Mouse (Mus musculus) CD4-positive, CD25-positive, alpha-beta regulatory T cell, adult 4 months (primary cell): ENCODE measurements around the gene Tnfrsf8. TPM values are rescaled to one million over a fixed set of nuclear protein-coding genes. Genes with fewer than 3 reads are reported as not detected.
A peak's percentile ranks its signal among the peaks of the same experiment; 100 is the strongest.

Experiments used
- ATAC-seq: one replicate; pipeline ENCODE4 v1.8.0; 2017
- polyA plus RNA-seq, 2 experiments: library from polyadenylated mRNA; unstranded; fragments of 100-300 nt; shearing (Covaris generic); gene quantifications; one replicate each; pipeline ENCODE4 v1.2.1; 2017

Gene Tnfrsf8
- polyA plus RNA-seq, 2 experiments from 2014 or later: 11.5 to 26.5 TPM

- no peak for ATAC-seq
Measured at GRCm38 (mm10) chr4:145267631-145268110, 47.3 kb downstream of the Tnfrsf8 start.

GRCm38 (mm10) chr4:145266505-145266904 is 48.5 kb downstream of the Tnfrsf8 start:
- peak; percentile 76 for ATAC-seq

GRCm38 (mm10) chr4:145264761-145265160 is 50.2 kb downstream of the Tnfrsf8 start:
- ATAC-seq: peak; percentile 4

DNA sequence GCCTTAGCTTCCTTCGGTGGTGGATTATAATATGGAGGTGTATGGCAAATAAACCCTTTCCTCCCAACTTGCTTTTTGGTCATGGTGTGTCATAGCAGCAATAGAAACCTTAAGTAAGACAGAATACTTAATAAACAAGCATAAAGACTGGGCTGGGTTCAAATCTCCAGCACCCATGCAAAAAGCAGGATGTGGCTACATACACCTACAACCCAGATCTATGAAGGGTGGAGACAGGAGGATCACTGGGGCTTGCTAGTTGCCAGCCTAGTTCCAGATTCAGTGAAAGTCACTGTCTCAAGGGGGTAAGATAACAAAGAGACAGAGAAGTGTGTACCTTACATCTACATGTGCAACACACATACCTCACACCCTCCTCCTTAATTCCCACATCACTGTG is 51.4 kb downstream of the Tnfrsf8 start:
- peak; percentile 46 for ATAC-seq

- ATAC-seq: no peak
Measured at GRCm38 (mm10) chr4:145260802-145261201, 54.2 kb downstream of the Tnfrsf8 start.

GRCm38 (mm10) chr4:145257751-145258434 is 57.1 kb downstream of the Tnfrsf8 start:
- ATAC-seq: no peak

DNA sequence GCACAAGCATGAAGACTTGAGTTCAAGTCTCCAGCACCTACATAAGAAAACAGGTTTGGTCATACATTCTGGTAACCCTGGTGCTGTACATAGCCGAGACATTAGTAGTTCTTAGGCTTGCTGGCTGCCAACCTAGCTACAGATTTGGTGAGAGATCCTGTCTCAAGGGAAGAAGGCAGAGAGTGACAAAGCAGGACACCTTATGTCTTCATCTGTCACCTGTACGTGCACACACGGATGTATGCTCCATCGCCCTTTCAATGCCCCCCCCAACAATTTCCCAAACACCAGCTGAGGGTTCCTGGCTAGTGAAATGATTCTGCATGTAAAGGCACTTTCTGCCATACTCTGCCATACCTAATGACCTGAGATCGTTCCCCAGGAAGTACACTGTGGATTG is 58.8 kb downstream of the Tnfrsf8 start:
- no peak for ATAC-seq

GRCm38 (mm10) chr4:145254418-145254817 is 60.5 kb downstream of the Tnfrsf8 start:
- ATAC-seq: peak; percentile 89

GRCm38 (mm10) chr4:145252611-145253010 is 62.4 kb downstream of the Tnfrsf8 start:
- no peak for ATAC-seq

GRCm38 (mm10) chr4:145251546-145251945 is 63.4 kb downstream of the Tnfrsf8 start:
- ATAC-seq: no peak

GRCm38 (mm10) chr4:145250002-145250401 is 65.0 kb downstream of the Tnfrsf8 start:
- peak; percentile 65 for ATAC-seq

GRCm38 (mm10) chr4:145247556-145247955 is 67.4 kb downstream of the Tnfrsf8 start:
- ATAC-seq: no peak

DNA sequence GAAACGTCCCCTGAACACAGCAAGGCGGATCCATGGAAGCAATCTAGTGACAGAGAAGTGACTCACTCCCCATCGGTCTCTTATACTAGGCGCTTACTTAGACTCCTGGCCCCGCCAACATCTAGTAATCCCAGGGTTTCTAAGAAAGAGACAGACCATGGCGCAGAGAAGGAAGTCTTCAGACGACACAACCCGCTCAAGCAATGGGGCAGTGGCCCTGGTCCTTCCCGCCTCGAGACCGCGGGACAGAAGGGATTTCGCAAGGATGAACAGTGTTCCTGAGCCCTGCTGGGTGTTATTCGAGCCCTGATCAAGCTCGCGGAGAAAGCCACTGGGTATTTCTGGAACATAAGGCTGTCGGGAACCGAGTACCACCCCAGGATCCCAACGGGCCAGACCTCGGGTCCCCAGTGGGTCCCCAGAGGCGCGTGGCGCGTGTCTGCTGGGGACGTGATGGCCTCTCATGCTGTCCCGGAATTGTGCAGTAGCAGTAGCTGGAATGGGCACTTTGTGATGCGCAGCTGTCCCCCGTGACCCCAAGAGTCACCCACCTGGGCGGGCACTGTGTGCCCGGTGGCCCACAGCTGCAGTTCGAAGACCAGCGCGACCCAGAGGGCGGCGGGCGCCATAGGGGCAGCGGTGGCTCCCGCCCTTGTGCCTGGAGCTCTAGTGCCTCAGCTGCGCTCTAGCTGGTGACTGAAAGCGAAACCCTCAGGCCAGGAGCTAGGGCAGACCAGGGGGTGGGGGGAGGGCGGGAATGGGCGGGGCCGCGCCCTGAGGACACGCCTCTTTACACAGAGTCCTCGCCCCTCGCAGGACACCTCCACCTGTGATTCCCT is 68.6 kb downstream of the Tnfrsf8 start, which contains the start of gene Tnfrsf1b:
Gene Tnfrsf1b, minus strand, starts transcription at position 698 of the 839 bp plus-strand sequence.
- ATAC-seq: peak; percentile 58

GRCm38 (mm10) chr4:145245581-145245980 is 69.4 kb downstream of the Tnfrsf8 start:
- no peak for ATAC-seq

DNA sequence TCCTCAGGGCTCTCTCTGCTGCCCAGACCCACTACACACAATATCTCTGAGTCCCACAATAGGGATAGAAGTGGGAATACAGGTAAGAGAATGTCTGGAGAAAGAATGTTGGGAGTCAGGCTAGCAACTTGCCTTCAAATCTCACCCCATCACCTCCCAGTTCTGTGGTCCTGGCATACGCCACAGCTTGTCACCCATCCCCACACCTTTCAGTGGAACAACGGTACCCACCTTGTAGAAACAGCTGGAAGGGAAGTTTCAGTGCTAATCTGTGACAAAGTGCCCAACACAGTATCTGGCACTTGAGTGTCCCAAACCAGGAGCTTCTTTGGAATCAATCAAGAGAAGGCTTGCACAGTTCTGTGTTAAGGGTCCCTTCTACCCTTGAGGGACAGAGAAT is 70.3 kb downstream of the Tnfrsf8 start:
- ATAC-seq: no peak

DNA sequence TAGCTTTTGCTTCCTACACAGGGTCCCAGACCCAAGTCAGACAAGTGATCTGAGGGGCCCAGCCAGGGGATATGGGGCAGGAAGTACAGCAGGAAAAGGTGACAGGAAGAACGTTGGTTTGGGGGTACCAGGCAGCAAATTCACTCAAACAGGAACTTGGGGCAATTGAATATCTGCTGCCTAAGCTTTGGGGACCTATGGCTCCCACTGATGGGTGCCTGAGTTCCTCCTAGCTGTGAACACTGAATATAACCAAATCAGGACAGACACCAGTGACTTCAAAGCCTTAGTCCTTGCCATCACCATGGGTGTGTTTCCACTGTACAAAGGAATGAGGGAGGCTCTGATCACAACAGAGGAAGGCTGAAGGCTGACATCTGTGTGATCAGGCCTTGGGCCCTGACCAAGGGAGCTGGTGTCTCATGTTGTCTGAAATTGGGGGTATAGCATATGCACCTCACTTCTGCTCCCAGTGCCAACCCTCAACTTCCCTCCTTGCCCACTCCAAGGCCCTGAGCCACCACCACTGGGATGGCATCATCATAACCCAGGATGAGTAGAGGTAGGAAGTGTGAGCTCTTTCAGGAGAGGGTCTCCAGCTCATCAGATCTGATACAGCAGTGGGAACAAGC is 72.1 kb downstream of the Tnfrsf8 start:
- no peak for ATAC-seq

DNA sequence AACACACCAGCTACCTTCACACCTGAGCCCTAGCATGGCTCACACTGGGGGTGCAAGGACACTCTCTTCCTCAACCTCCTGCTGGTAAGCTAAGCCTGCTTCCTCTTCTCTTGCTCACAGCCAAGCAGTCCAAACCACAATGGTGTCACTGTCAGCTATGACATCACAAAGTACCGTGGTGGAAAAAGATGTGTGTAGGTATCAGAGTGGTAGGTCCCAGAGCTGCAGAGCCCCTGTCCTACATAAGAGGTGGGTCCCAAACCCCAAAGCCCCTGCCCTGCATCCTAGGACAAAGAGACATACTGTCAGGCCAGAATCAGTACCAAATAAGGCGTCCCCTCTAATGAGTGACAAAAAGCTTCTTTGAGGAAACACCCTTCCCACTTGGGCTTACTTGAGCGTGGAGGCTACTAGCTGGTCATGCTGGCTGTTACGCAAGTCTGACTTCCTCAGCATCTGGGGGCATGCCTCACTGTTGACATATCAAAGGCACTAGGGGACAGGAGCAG is 74.2 kb downstream of the Tnfrsf8 start:
- ATAC-seq: peak; percentile 62

- no peak for ATAC-seq
Measured at GRCm38 (mm10) chr4:145239049-145239830, 75.7 kb downstream of the Tnfrsf8 start.

DNA sequence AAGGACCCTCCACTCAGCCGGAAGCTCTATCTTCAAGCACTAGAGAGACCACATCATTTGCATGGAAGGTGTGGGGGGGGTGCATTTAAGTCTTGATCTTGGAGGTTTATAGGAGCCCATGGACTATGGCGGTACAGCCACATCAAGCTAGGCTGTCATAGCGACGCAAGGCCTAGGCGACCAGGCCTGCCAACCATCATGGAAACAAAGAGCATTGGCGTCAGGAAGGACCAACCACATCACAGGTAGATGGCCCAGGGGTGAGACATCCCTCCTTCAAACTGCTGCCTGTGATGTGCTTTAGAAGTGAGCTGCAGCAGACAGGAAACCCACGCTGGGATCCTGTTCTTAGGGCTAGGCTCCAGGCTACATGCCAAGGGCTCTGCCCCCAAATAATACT is 78.9 kb downstream of the Tnfrsf8 start:
- ATAC-seq: peak; percentile 70

DNA sequence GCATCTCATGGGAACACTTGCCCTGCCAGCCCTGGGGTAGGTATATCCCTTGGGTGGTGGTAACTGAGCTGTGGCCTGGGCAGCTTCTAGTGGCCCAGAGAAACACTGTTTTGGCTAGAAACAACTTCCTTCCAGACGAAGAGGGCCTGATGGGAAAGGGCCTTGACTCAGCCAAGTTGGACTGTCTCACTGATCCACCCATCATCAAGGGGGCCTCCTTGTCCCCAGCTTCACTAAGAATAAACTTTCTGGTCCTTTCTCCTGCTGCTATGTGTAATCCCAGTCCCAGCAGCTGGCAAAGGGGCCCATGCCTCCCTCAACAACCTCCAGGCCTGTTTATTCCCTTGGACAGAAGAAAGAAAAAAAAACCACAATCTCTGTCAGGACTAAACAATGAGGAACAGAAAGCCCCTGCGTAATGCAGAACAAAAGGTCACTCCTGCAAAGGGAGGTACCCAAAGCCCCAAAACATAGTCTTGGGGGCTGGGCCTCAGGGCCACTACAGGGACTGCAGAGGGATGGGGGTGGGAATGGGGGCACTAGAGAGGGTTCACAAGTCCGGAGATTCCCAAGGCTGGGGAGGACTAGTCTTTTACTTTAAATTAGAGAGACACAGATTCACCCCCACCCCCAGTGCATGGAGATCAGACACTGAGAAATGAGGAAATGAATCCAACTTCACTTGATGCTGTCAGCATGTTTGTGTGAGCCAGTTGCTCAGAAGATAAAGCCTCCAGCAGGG is 81.3 kb downstream of the Tnfrsf8 start:
- no peak for ATAC-seq

GRCm38 (mm10) chr4:145231732-145232131 is 83.2 kb downstream of the Tnfrsf8 start:
- no peak for ATAC-seq
